Mouse (Mus musculus): Measurements from ENCODE around the gene Fbxw4.

DNA sequence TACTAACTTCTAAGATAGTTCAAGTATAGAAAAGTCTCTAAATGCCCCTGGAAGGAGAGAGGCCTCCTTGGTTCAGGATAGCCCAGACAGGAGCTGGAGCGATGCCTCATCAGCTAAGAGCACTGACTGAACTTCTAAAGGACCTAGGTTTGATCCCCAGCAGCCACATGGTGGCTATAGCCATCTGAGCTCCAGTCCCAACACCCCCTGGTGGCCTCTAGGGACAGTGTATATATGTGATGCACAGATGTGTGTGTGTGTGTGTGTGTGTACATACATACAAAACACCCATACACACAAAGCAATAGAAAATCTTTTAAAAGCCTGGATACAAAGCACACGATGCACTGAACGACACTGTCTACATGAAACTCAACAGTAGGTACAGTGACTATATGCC lies 30.9 kb downstream of the Fbxw4 start:
- no peak for TF ChIP-seq CTCF (IDR thresholded peaks at IDR 0.05; ENCODE audit: low read depth, low read length)
- TF ChIP-seq POLR2A (IDR thresholded peaks at IDR 0.05; ENCODE audit: insufficient read depth, low read length), result no peak
- TF ChIP-seq EP300 (IDR thresholded peaks at IDR 0.05; ENCODE audit: insufficient read depth, low read depth, low read length), result no peak
